Mouse (Mus musculus): ENCODE measurements around the gene Hist2h3c2.

DNA sequence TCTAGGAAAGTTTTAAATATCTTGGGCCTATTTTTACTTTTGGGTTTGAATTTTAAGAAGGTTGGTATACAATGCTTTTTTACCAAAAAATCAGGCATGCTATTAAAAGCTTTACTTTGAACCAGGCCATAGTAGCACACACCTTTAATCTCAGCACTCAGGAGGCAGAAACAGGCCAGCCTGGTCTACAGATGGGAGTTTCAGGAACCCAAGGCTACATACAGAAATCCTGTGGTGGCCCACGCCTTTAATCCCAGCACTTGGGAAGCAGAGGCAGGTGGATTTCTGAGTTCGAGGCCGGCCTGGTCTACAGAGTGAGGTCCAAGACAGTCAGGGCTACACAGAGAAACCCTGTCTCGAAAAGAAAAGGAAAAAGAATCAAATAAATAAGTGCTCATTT is 28.6 kb upstream of the Hist2h3c2 start:
- TF ChIP-seq CTCF (IDR thresholded peaks at IDR 0.05; ENCODE audit: extremely low read depth, insufficient read depth, insufficient read length, insufficient replicate concordance) (no peak), POLR2A (IDR thresholded peaks at IDR 0.05; ENCODE audit: low read depth, low read length) (no peak)
